Mouse (Mus musculus): ENCODE measurements around the gene Polr3k.

The Polr3k gene

GRCm38 (mm10) chr2:181863791-181864535 lies at the start of gene Polr3k:
Gene Polr3k (plus strand): TSS chr2:181864337.
- peak; percentile 95 for DNase-seq

DNA sequence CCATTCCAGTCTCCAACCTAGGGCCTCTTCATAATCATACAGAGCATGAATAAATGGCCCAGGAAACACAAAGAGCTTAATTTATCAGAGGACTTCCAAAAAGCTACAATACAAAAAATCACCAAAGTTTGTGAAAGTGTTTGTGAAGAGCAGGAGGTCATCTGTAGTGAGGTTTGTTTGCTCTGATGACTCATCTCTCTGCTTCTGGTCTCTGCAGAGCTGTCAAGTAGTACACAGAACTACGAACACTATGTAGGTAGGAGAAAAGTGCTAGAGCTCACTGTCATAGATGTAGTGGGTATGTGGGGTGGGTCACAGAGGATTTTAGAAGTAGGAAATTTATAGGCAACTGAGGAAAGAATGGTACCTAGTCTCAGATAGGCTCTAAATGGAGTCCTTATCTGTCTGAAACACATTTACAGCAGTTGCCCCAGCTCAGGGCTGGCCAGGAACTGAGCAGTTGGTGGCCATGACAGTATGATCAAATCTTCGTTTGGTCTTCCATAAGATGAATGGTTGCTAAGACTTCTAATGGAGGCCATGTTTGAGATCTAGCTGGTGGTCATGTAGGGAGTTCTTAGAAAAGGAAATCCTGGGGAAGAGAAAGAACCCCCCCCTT lies 35.0 kb upstream of the Polr3k start:
- no peak for DNase-seq

- DNase-seq = no peak
These were observed 31.4 kb upstream of the Polr3k start for GRCm38 (mm10) chr2:181832745-181833144.

DNA sequence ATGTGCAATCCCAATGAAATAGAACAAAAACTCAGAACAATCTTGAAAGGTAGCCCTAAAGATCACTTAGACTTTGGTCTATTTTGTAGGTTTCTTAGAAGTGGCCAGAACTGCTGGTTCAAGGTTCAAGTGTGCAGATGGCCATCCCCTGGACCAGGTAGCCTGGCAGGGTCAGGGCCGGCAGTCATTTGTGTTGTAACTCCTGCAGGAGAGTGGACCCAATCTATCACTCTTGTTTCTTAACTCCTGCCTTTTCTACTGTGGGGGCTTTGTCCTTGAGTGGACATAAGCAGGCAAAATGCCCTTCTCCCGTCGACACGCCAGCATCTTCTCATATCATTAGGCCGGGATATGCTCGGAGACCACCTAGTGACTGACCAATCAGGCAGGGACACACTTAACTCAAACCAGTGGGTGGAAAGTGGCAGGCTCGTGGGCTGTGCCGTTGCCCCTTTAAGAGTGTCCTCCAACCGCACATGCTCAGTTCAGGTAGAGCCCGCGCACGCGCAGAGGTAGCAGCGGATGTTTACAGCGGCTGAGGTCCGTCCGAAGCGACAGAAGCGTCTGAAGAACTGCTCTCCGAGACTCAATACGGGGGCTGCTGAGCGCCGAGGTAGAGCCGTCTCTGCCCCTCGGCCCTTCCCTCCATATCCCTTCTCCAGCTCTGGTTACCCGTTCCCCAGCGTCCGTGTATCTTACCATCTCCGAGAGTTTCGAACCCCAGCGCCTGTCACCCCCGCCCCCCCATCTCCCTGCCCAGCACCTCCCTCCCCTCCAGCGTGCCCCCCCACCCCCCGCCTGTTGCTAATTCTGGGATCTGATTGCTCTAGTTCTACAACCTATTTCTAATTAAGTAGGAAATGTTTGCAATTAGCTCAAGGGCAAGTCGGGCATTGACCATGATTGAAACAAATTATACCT lies 26.5 kb upstream of the Polr3k start, which contains the start of gene Pcmtd2:
Gene Pcmtd2, plus strand, starts transcription at position 483 of the 921 bp plus-strand sequence.
- DNase-seq = peak; percentile 95

DNA sequence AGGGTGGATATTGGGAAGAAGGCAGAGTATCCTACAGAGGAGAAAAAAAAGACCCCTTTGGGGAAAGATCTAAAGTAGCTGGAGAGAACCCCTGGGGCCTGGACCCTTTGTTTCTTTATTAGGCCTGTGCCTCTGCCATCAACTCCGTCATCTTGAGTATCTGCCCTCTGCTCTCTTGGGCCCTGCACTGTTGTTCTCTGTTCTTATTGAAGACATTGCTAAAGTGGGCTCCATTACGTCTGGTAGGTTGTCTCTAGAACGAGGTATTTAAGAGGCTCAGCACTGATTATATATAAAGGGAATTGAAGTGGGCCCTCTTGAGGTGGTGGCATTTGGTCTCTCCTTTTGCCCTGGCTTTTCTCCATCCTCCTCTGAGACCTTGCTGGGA lies 25.9 kb upstream of the Polr3k start:
- peak; percentile 11 for DNase-seq

GRCm38 (mm10) chr2:181845709-181846394 lies 18.3 kb upstream of the Polr3k start:
- no peak for DNase-seq

- no peak for DNase-seq
These were observed 361 bp downstream of the Polr3k start for GRCm38 (mm10) chr2:181864536-181864860.

DNA sequence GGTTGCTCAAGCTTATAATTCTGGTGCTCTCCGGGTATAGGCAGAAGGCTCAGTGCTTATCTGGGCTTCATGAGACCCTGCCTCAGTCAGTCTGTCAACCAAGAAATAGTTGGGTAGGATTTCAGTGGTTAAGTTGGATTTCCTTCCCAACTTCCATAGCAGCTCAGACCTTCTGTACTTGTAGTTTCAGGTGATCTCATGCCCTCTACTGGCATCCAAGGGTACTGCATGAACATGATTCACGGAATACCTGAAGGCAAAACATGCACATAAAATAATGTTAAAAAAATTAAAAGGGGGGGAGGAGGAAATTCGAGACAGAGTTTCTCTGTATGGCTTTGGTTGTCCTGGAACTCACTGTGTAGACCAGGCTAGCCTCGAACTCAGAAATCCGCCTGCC lies 2.8 kb downstream of the Polr3k start:
- DNase-seq = peak; percentile 80

- DNase-seq = no peak
These were observed 6.9 kb downstream of the Polr3k start for GRCm38 (mm10) chr2:181871039-181871438.

DNA sequence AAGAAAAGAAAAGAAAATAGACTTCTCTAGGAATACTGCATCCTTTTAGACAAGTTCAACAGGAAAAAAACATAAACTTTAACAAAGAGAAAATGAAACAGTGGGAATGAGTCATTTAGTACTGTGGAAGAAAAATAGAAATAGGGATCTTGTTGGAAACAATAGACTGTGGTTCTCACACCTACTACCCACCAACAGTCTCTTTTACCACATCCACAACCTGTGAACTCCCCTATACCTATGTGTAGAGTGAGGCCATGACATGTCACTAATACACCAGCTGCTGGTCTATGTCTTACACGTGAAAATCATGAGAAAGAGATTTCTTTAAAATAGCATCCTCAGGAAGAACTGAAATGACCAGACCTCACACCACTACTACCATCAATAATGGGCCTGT lies 14.8 kb downstream of the Polr3k start:
- no peak for DNase-seq

DNA sequence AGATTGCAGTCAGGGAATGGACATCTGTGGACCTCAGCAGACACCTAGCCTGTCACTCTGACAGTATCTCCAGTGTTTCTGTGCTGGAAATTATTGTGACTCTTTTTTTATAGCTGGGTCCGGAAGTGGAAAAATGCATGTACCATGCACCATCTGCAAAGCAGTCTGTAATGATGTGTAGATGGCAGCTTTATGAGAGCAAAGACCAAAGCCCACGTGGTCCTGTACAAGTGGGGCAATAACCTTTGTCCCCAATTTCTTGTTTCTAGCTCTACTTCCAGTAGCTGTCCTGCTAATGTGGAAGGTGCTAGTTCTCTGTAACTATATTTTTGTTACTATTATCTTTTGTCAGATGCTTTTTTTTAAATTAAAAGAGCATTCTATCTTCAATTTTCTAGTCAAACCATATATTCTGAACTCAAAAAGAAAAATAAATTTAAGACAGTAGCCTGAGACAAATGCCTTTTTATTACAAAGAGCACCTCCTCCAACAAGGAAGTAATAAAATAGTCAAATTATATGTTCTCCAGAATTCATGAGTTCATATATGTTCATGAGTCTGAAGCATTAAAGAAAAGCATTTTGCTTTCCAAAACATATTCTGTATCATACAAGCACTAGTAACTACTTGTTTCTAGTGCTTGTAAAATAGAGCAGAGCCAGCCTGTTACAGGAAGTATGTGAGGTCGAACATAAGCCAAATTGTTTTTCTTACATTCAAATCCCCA lies 19.0 kb downstream of the Polr3k start:
- no peak for DNase-seq

DNA sequence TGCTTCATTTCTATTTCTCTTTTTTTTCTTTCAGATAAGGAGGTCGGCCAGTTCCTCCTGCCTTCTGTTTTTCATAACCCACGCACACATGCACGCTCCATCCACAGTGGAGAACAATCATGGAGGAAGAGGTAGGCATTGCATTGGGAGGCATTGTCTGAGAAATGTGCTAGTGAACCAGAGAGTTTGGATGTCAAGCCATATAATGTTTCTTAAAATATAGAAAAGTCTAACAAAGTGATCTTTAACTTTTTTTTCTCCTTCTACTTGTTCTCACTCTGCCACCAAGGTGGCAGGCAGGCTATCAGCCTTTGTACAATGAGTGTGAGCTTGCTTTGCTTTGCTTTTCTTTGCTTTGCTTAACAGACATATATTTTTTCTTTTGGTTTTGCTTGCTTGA lies 53.7 kb downstream of the Polr3k start:
- no peak for DNase-seq

- peak; percentile 41 for DNase-seq
These were observed 54.4 kb downstream of the Polr3k start for GRCm38 (mm10) chr2:181918501-181918900.

Measured in kidney, postnatal 10 days (tissue).